Mouse (Mus musculus) heart, adult 11 months (tissue): Measurements from ENCODE around the gene Cyp2w1.
A peak's percentile ranks its signal among the peaks of the same experiment; 100 is the strongest.
"Not testable (repeated sequence)": the region's sequence is repeated elsewhere in the genome, so short reads cannot be mapped to it uniquely, and the experiment has no call there.

Experiments used
- DNase-seq: peaks from one replicate; pipeline ENCODE4 v3.0.0; 2022

Gene Cyp2w1

GRCm38 (mm10) chr5:139332590-139333272, 19.7 kb upstream of the Cyp2w1 start:
- DNase-seq = no peak

GRCm38 (mm10) chr5:139333301-139334013, 19.0 kb upstream of the Cyp2w1 start:
- no peak for DNase-seq

- DNase-seq = not testable (repeated sequence)
These were observed 18.0 kb upstream of the Cyp2w1 start for GRCm38 (mm10) chr5:139334394-139334793.

GRCm38 (mm10) chr5:139335634-139336033, 16.8 kb upstream of the Cyp2w1 start:
- no peak for DNase-seq

- DNase-seq = peak; percentile 94
These were observed 14.5 kb upstream of the Cyp2w1 start for GRCm38 (mm10) chr5:139337826-139338370.

GRCm38 (mm10) chr5:139338403-139338802, 14.0 kb upstream of the Cyp2w1 start:
- DNase-seq = peak; percentile 95

GRCm38 (mm10) chr5:139338891-139339290, 13.5 kb upstream of the Cyp2w1 start:
- DNase-seq = no peak

GRCm38 (mm10) chr5:139344021-139344686, 8.3 kb upstream of the Cyp2w1 start:
- peak; percentile 97 for DNase-seq

- peak; percentile 99 for DNase-seq
These were observed 7.6 kb upstream of the Cyp2w1 start for GRCm38 (mm10) chr5:139344687-139345363.

- DNase-seq = no peak
These were observed 7.1 kb upstream of the Cyp2w1 start for GRCm38 (mm10) chr5:139345364-139345714.

- no peak for DNase-seq
These were observed 5.2 kb upstream of the Cyp2w1 start for GRCm38 (mm10) chr5:139347225-139347624.

- no peak for DNase-seq
These were observed 2.7 kb upstream of the Cyp2w1 start for GRCm38 (mm10) chr5:139349713-139350112.

GRCm38 (mm10) chr5:139351134-139351533, 1.3 kb upstream of the Cyp2w1 start, which contains the start of gene Cox19:
Cox19 (minus strand) TSS chr5:139351418.
- no peak for DNase-seq

- DNase-seq = no peak
These were observed 789 bp upstream of the Cyp2w1 start for GRCm38 (mm10) chr5:139351628-139352027.

- no peak for DNase-seq
These were observed 1.1 kb downstream of the Cyp2w1 start for GRCm38 (mm10) chr5:139353496-139353895.

GRCm38 (mm10) chr5:139353946-139354345, 1.5 kb downstream of the Cyp2w1 start:
- DNase-seq = no peak

GRCm38 (mm10) chr5:139355235-139355772, 2.9 kb downstream of the Cyp2w1 start:
- peak; percentile 95 for DNase-seq

- peak; percentile 96 for DNase-seq
These were observed 6.2 kb downstream of the Cyp2w1 start for GRCm38 (mm10) chr5:139358653-139359052.

- no peak for DNase-seq
These were observed 6.8 kb downstream of the Cyp2w1 start for GRCm38 (mm10) chr5:139359244-139359643.

GRCm38 (mm10) chr5:139363858-139364257, 11.4 kb downstream of the Cyp2w1 start:
- DNase-seq = peak; percentile 94

GRCm38 (mm10) chr5:139364260-139364910, 12.0 kb downstream of the Cyp2w1 start:
- peak; percentile 99 for DNase-seq
